Mouse (Mus musculus) heart, embryonic 11.5 days (tissue): ENCODE results near the gene Zfp568. TPM values are rescaled to one million over a fixed set of nuclear protein-coding genes. Genes with fewer than 3 reads are reported as not detected.
A peak's percentile ranks its signal among the peaks of the same experiment; 100 is the strongest.

Experiments
- ATAC-seq: fragments of 200-750 bp; cut with Nextera tagmentation; replicated peaks from 2 replicates; pipeline ENCODE4 v1.8.0; 2017; ENCODE audit warnings: moderate library complexity; ENCODE audit not compliant: insufficient number of reproducible peaks, low FRiP score, low TSS enrichment
- H3K27ac ChIP-seq: fragments of 300-500 bp; sonication (generic); 2 replicates; pipeline ENCODE4 v1.5.1; 2014; ENCODE audit warnings: mild to moderate bottlenecking, low read depth, low read length
- H3K27me3 ChIP-seq: fragments of 300-500 bp; sonication (generic); 2 replicates; pipeline ENCODE4 v1.6.1; 2014; ENCODE audit warnings: mild to moderate bottlenecking, low read length, mixed read lengths; ENCODE audit not compliant: control insufficient read depth, insufficient read depth
- H3K36me3 ChIP-seq: fragments of 300-500 bp; sonication (generic); 2 replicates; pipeline ENCODE4 v1.6.1; 2014; ENCODE audit warnings: mild to moderate bottlenecking, low read length, moderate library complexity, mixed read lengths; ENCODE audit not compliant: control insufficient read depth, insufficient read depth
- H3K4me1 ChIP-seq: fragments of 300-500 bp; sonication (generic); 2 replicates; pipeline ENCODE4 v1.6.1; 2014; ENCODE audit warnings: low read length; ENCODE audit not compliant: control insufficient read depth, insufficient read depth
- H3K4me2 ChIP-seq: fragments of 300-500 bp; sonication (generic); 2 replicates; pipeline ENCODE4 v1.6.1; 2014; ENCODE audit warnings: mild to moderate bottlenecking, moderate library complexity
- H3K4me3 ChIP-seq: fragments of 300-500 bp; sonication (generic); 2 replicates; pipeline ENCODE4 v1.5.1; 2014; ENCODE audit warnings: low read depth, low read length
- H3K9ac ChIP-seq: fragments of 300-500 bp; sonication (generic); 2 replicates; pipeline ENCODE4 v1.6.1; 2014; ENCODE audit warnings: mild to moderate bottlenecking, low read depth, low read length, moderate library complexity
- H3K9me3 ChIP-seq: fragments of 300-500 bp; sonication (generic); replicated peaks from 2 replicates; pipeline ENCODE4 v1.6.1; 2016; ENCODE audit warnings: low read length; ENCODE audit not compliant: control insufficient read depth
- WGBS: fragments of 180-500 bp; shearing (Covaris S2); extraction: QIAGEN DNeasy Blood & Tissue Kit; methylation state at CpG from one replicate; pipeline ENCODE4 v1.1.7; 2014; ENCODE audit not compliant: insufficient replicate concordance; 5-methylcytosine and 5-hydroxymethylcytosine counted together
- polyA plus RNA-seq: library from polyadenylated mRNA; unstranded; fragments of >200 nt; fragmentation: Nextera tagmentation; extraction: Ambion mirVana; gene quantifications from 2 replicates; pipeline ENCODE4 v1.2.1, GENCODE M21; 2014

Zfp568 gene
- polyA plus RNA-seq, 1 experiment from 2014 or later = 30.4 TPM

GRCm38 (mm10) chr7:30044354-30044753 lies 60.6 kb downstream of the Zfp568 start:
- ATAC-seq = no peak
- Histone ChIP-seq H3K9ac (no peak overlapping the region), H3K4me3 (no peak overlapping the region), H3K4me2 (no peak overlapping the region), H3K36me3 (no peaks in the 10 kb centered on the region), H3K27ac (no peak overlapping the region), H3K4me1 (no peaks in the 10 kb centered on the region), H3K27me3 (no peaks in the 10 kb centered on the region), H3K9me3 (no peaks in the 10 kb centered on the region)
- 57% methylated on average over 9 of the region's 9 CpGs for WGBS

GRCm38 (mm10) chr7:30048126-30048525 lies 64.4 kb downstream of the Zfp568 start:
- no peak overlapping the region for H3K4me3 ChIP-seq
- no peaks in the 10 kb centered on the region for H3K27me3 ChIP-seq
- H3K27ac ChIP-seq = no peak overlapping the region
- ATAC-seq = no peak
- no peaks in the 10 kb centered on the region for H3K9me3 ChIP-seq
- no peaks in the 10 kb centered on the region for H3K36me3 ChIP-seq
- H3K9ac ChIP-seq = no peak overlapping the region
- H3K4me1 ChIP-seq = peaks cover 10% of the 10 kb centered on the region; the same call in 1 of the 2 replicates
- WGBS = 66% methylated on average over 4 of the region's 4 CpGs
- no peak overlapping the region for H3K4me2 ChIP-seq

- H3K27ac ChIP-seq = peak within 1 kb of the TSS; percentile 83
- under 1% methylated on average over 40 of the region's 40 CpGs for WGBS
- H3K36me3 ChIP-seq = no peaks in the 10 kb centered on the region
These were observed 67.3 kb downstream of the Zfp568 start, which contains the start of gene Zfp14 for GRCm38 (mm10) chr7:30050882-30051548. Gene Zfp14, minus strand, starts transcription at chr7:30051380.

GRCm38 (mm10) chr7:30053591-30053990 lies 69.8 kb downstream of the Zfp568 start:
- H3K27ac ChIP-seq = peak overlapping the region; percentile 3
- no peak for ATAC-seq
- 6% methylated on average over 3 of the region's 3 CpGs for WGBS

More at GRCm38 (mm10) chr7:30050882-30051548, 67.3 kb downstream of the Zfp568 start, which contains the start of gene Zfp14:
- Histone ChIP-seq H3K4me2 (peak within 1 kb of the TSS; percentile 71), H3K9me3 (no peaks in the 10 kb centered on the region), H3K4me3 (peak within 1 kb of the TSS; percentile 86), H3K27me3 (no peaks in the 10 kb centered on the region), H3K4me1 (peaks cover 10% of the 10 kb centered on the region; the same call in 1 of the 2 replicates), H3K9ac (peak within 1 kb of the TSS; percentile 78)
- ATAC-seq = peak; percentile 94

GRCm38 (mm10) chr7:30060341-30060740 lies 76.6 kb downstream of the Zfp568 start:
- peaks cover 17% of the 10 kb centered on the region; the same call in 1 of the 2 replicates for H3K36me3 ChIP-seq
- 70% methylated on average over 6 of the region's 6 CpGs for WGBS

More at GRCm38 (mm10) chr7:30053591-30053990, 69.8 kb downstream of the Zfp568 start:
- Histone ChIP-seq H3K4me3 (no peak overlapping the region), H3K4me1 (peaks cover 10% of the 10 kb centered on the region; the same call in 1 of the 2 replicates), H3K4me2 (no peak overlapping the region), H3K36me3 (peaks cover 9% of the 10 kb centered on the region; the same call in 1 of the 2 replicates), H3K27me3 (no peaks in the 10 kb centered on the region), H3K9me3 (no peaks in the 10 kb centered on the region), H3K9ac (no peak overlapping the region)

GRCm38 (mm10) chr7:30062478-30062877 lies 78.7 kb downstream of the Zfp568 start:
- H3K9ac ChIP-seq = no peak overlapping the region
- no peak for ATAC-seq
- H3K9me3 ChIP-seq = no peaks in the 10 kb centered on the region
- H3K27ac ChIP-seq = no peak overlapping the region
- 86% methylated on average over 5 of the region's 5 CpGs for WGBS
- no peaks in the 10 kb centered on the region for H3K27me3 ChIP-seq
- no peak overlapping the region for H3K4me3 ChIP-seq
- no peaks in the 10 kb centered on the region for H3K4me1 ChIP-seq
- no peak overlapping the region for H3K4me2 ChIP-seq
- peaks cover 12% of the 10 kb centered on the region; the same call in 1 of the 2 replicates for H3K36me3 ChIP-seq

More at GRCm38 (mm10) chr7:30060341-30060740, 76.6 kb downstream of the Zfp568 start:
- Histone ChIP-seq H3K9me3 (no peaks in the 10 kb centered on the region), H3K4me2 (no peak overlapping the region), H3K27ac (peak overlapping the region; percentile 22; the same call in 1 of the 2 replicates), H3K27me3 (no peaks in the 10 kb centered on the region), H3K9ac (no peak overlapping the region), H3K4me3 (no peak overlapping the region), H3K4me1 (no peaks in the 10 kb centered on the region)
- ATAC-seq = no peak

GRCm38 (mm10) chr7:30064622-30065021 lies 80.9 kb downstream of the Zfp568 start:
- no peak; the same call in 1 of the 2 replicates for ATAC-seq
- H3K27me3 ChIP-seq = no peaks in the 10 kb centered on the region
- 70% methylated on average over 5 of the region's 5 CpGs for WGBS
- no peak overlapping the region for H3K27ac ChIP-seq
- peaks cover 14% of the 10 kb centered on the region for H3K36me3 ChIP-seq
- no peak overlapping the region for H3K4me3 ChIP-seq
- H3K4me1 ChIP-seq = no peaks in the 10 kb centered on the region
- no peak overlapping the region for H3K9ac ChIP-seq
- no peak overlapping the region for H3K4me2 ChIP-seq
- no peaks in the 10 kb centered on the region for H3K9me3 ChIP-seq

GRCm38 (mm10) chr7:30072146-30073028 lies 88.6 kb downstream of the Zfp568 start, which contains the start of gene Zfp82:
Gene Zfp82, minus strand, starts transcription at chr7:30072900.
- WGBS = under 1% methylated on average over 50 of the region's 50 CpGs
- peak within 1 kb of the TSS; percentile 97 for H3K4me2 ChIP-seq
- H3K27me3 ChIP-seq = no peaks in the 10 kb centered on the region
- H3K9me3 ChIP-seq = no peaks in the 10 kb centered on the region
- ATAC-seq = peak; percentile 86
- H3K27ac ChIP-seq = 0 out of 2 replicates have a peak within 1 kb of the TSS, but pooled peaks have one; percentile 42
- peak within 1 kb of the TSS; percentile 70 for H3K4me3 ChIP-seq
- H3K36me3 ChIP-seq = peaks cover 2% of the 10 kb centered on the region; the same call in 1 of the 2 replicates
- H3K9ac ChIP-seq = peak within 1 kb of the TSS; percentile 80
- no peaks in the 10 kb centered on the region for H3K4me1 ChIP-seq
